Mouse (Mus musculus): ENCODE measurements around the gene Gm17387.

Gm17387 gene

GRCm38 (mm10) chr7:141078876-141079275 lies 49.9 kb downstream of the Gm17387 start:
- no peak for DNase-seq
